26 mouse cellular contexts compared by ENCODE assay signal in the genomic region with DNA sequence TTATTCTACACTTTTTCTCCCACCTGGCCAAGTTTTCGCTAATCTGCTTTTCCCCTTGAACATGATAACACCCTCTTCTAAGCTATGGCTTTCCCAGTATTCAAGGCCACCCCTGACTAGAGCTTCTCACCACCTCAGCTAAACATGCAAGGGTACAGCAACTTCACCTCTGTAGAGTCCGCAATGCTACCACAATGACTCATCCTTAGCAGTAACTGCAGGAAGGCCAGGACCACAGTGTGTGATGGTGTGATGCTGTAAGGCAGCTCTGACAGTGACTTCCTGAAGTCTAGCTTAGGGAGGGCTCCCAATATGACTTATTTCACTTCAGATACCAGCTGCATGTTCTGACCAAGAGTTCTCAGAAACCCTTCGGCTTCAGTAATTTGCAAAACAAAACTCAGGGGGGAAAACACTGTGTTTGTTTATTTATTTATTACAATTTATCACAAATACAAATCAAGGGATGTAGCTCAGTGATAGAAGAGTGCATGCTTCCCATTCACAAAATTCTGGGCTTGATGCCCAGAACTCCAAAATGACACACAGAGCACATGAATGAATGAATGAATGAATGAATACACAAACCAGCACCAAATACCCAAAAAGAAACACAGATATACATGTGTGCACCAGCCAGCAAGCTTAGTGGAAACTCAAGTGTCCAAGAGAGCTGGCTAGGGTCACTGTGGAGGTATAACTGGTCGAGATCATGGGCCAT. TPM values are rescaled to one million over a fixed set of nuclear protein-coding genes. Genes with fewer than 3 reads are reported as not detected.
A peak's percentile ranks its signal among the peaks of the same experiment; 100 is the strongest.
DNase-seq lines count a peak whose midpoint lies in the region; ATAC-seq and TF ChIP-seq lines count a peak whose summit lies in the region.
"Had no signal": no experiment of that assay in that cellular context is flagged by ENCODE, and none has a peak within 500 bp of the region (broad histone marks: within the 10 kb centered on the region; RNA-seq: fewer than 3 reads in every experiment).

No protein-coding gene starts in this region.

- peak; percentile 57 for DNase-seq in NIH3T3 (ENCODE audit: low read depth)
- no peak for DNase-seq in embryo, embryonic 11 days
- DNase-seq in heart, embryonic 10.5 days (ENCODE audit: low spot score), result no peak
- DNase-seq in thymus, postnatal 36 days, result no peak
- DNase-seq: adrenal gland, postnatal 10 days; B cell, adult 2 months; cerebellum, adult 8-10 months; gastrocnemius, postnatal 25 days; heart, adult 2 months; kidney, postnatal 25 days; liver, postnatal 0 days; thymus, adult 18-20 months; thymus, postnatal 4 days had no signal

- 76% methylated on average over 4 of the region's 4 CpGs for WGBS in small intestine, adult 2 months
- WGBS in heart, embryonic 10.5 days, result 88% methylated on average over 4 of the region's 4 CpGs

- H3K79me3 ChIP-seq in C2C12 (ENCODE audit: low read depth), result no peaks in the 10 kb centered on the region

- H3K79me2 ChIP-seq in C2C12 (ENCODE audit: control insufficient read depth, insufficient read depth), result no peaks in the 10 kb centered on the region

- no peaks in the 10 kb centered on the region for H3K27me3 ChIP-seq in C2C12 (ENCODE audit: control insufficient read depth, insufficient read depth, insufficient read length)
- no peaks in the 10 kb centered on the region for H3K27me3 ChIP-seq in small intestine, adult 2 months (ENCODE audit: control insufficient read depth, insufficient read depth, low read length)
- peaks cover 78% of the 10 kb centered on the region for H3K27me3 ChIP-seq in heart, embryonic 10.5 days (ENCODE audit: insufficient read depth, poor library complexity, severe bottlenecking)
- H3K27me3 ChIP-seq: neural tube, embryonic 12.5 days had no signal

- H3K9me3 ChIP-seq in heart, embryonic 10.5 days, result no peaks in the 10 kb centered on the region
- H3K9me3 ChIP-seq: embryonic facial prominence, embryonic 10.5 days; forebrain, embryonic 15.5 days; intestine, embryonic 15.5 days; limb, embryonic 12.5 days; midbrain, embryonic 12.5 days; neural tube, embryonic 12.5 days; stomach, embryonic 15.5 days had no signal

- peaks cover 40% of the 10 kb centered on the region for H3K36me3 ChIP-seq in C2C12 (ENCODE audit: control insufficient read depth, insufficient read depth)
- H3K36me3 ChIP-seq in small intestine, adult 2 months (ENCODE audit: control insufficient read depth, insufficient read depth, low read length), result peaks cover 9% of the 10 kb centered on the region
- peaks cover 12% of the 10 kb centered on the region; the same call in 1 of the 2 replicates for H3K36me3 ChIP-seq in heart, embryonic 10.5 days
- H3K36me3 ChIP-seq: embryonic facial prominence, embryonic 10.5 days; forebrain, embryonic 15.5 days; intestine, embryonic 15.5 days; limb, embryonic 12.5 days; midbrain, embryonic 12.5 days; stomach, embryonic 15.5 days had no signal

- no peak overlapping the region for H3K4me3 ChIP-seq in C2C12 (ENCODE audit: insufficient read depth, poor library complexity, severe bottlenecking)
- H3K4me3 ChIP-seq in small intestine, adult 2 months (ENCODE audit: low read depth, low read length), result no peak overlapping the region
- H3K4me3 ChIP-seq in heart, embryonic 10.5 days, result no peak overlapping the region
- H3K4me3 ChIP-seq: embryonic facial prominence, embryonic 10.5 days; forebrain, embryonic 15.5 days; heart, adult 2 months; intestine, embryonic 15.5 days; layer of hippocampus, adult 2 months; limb, embryonic 12.5 days; midbrain, embryonic 12.5 days; neural tube, embryonic 12.5 days; stomach, embryonic 15.5 days had no signal

- peak overlapping the region; percentile 10; the same call in 1 of the 2 replicates for H3K27ac ChIP-seq in small intestine, adult 2 months (ENCODE audit: insufficient read depth, low read depth, low read length)
- H3K27ac ChIP-seq in heart, embryonic 10.5 days, result no peak overlapping the region
- H3K27ac ChIP-seq: embryonic facial prominence, embryonic 10.5 days; forebrain, embryonic 15.5 days; heart, adult 2 months; hindbrain, embryonic 14.5 days; intestine, embryonic 15.5 days; layer of hippocampus, adult 2 months; limb, embryonic 12.5 days; macrophage; midbrain, embryonic 12.5 days; neural tube, embryonic 12.5 days; stomach, embryonic 15.5 days had no signal

- TF ChIP-seq POLR2A in small intestine, adult 2 months (IDR thresholded peaks at IDR 0.05; ENCODE audit: low read depth, low read length), result no peak

- no peak overlapping the region for H3ac ChIP-seq in C2C12 (ENCODE audit: control insufficient read depth, insufficient read length, low read depth)

- H3K4me1 ChIP-seq in small intestine, adult 2 months (ENCODE audit: control insufficient read depth, insufficient read depth, insufficient read length, low read length), result no peaks in the 10 kb centered on the region
- H3K4me1 ChIP-seq in heart, embryonic 10.5 days, result peaks cover 6% of the 10 kb centered on the region
- H3K4me1 ChIP-seq: intestine, embryonic 15.5 days; stomach, embryonic 15.5 days had no signal

- TF ChIP-seq CTCF in C2C12 (IDR thresholded peaks at IDR 0.05; ENCODE audit: control insufficient read depth, insufficient read depth, insufficient read length), result no peak
- no peak for TF ChIP-seq CTCF in small intestine, adult 2 months (IDR thresholded peaks at IDR 0.05; ENCODE audit: extremely low read depth, insufficient read length, insufficient replicate concordance, low read depth, low read length)

- peak; percentile 60; the same call in 1 of the 2 replicates for ATAC-seq in megakaryocyte, adult 5-6 weeks (ENCODE audit: poor library complexity, severe bottlenecking)
- ATAC-seq: forebrain, embryonic 15.5 days had no signal

TF ChIP-seq in C2C12, 6 proteins besides CTCF, POLR2A, EP300 and RAD21:
- peak; percentile 25 for TF ChIP-seq MAX (IDR thresholded peaks at IDR 0.05)
- TF ChIP-seq MYOG (IDR thresholded peaks at IDR 0.05; ENCODE audit: control insufficient read depth, extremely low read depth, insufficient read length), result no peak
- no peak for TF ChIP-seq USF1 (IDR thresholded peaks at IDR 0.05; ENCODE audit: low read depth)
- no peak for TF ChIP-seq CEBPB (IDR thresholded peaks at IDR 0.05; ENCODE audit: low read depth)

RNA-seq across cellular contexts. Expression of gene Smug1, which starts 13.8 kb away (rescaled TPM):
- polyA plus RNA-seq in C2C12 (2012; fragmentation: generic; extraction: Trizol), result 15.7 TPM
- 2.8 and 3.9 TPM in 2 replicates for total RNA-seq in megakaryocyte, adult 5-6 weeks (2015)
- 3.3 and 3.8 TPM in 2 replicates for total RNA-seq in megakaryocyte, adult 5-6 weeks (2017)
- polyA plus RNA-seq in small intestine, adult 2 months (2012; rRNA removed), result 9.1 and 9.8 TPM in 2 replicates
- 16.2 and 19.5 TPM in 2 replicates for polyA plus RNA-seq in heart, embryonic 10.5 days (2016; fragmentation: Nextera tagmentation; extraction: Ambion mirVana)
